Mouse (Mus musculus) forebrain, embryonic 11.5 days (tissue): ENCODE results near the gene Rgs7. TPM values are rescaled to one million over a fixed set of nuclear protein-coding genes. Genes with fewer than 3 reads are reported as not detected.

Source experiments
- ATAC-seq: fragments of 200-750 bp; cut with Nextera tagmentation; replicated peaks from 2 replicates; pipeline ENCODE4 v1.8.0; 2017; ENCODE audit warnings: moderate TSS enrichment; ENCODE audit not compliant: low FRiP score
- DNase-seq: peaks from one replicate; pipeline ENCODE4 v3.0.0-alpha.2; 2017; ENCODE audit warnings: low spot score
- H3K27ac ChIP-seq: fragments of 300-500 bp; sonication (generic); 2 replicates; pipeline ENCODE4 v1.5.1; 2014; ENCODE audit warnings: low read depth, low read length
- H3K27me3 ChIP-seq: fragments of 300-500 bp; sonication (generic); 2 replicates; pipeline ENCODE4 v1.6.1; 2014; ENCODE audit warnings: mild to moderate bottlenecking, low read length, mixed read lengths; ENCODE audit not compliant: control insufficient read depth, insufficient read depth
- H3K36me3 ChIP-seq: fragments of 300-500 bp; sonication (generic); 2 replicates; pipeline ENCODE4 v1.6.1; 2014; ENCODE audit warnings: mild to moderate bottlenecking, low read length, moderate library complexity, mixed read lengths; ENCODE audit not compliant: control insufficient read depth, insufficient read depth
- H3K4me1 ChIP-seq: fragments of 300-500 bp; sonication (generic); replicated peaks from 2 replicates; pipeline ENCODE4 v1.6.1; 2014; ENCODE audit warnings: low read length, mixed read lengths; ENCODE audit not compliant: control insufficient read depth, insufficient read depth
- H3K4me2 ChIP-seq: fragments of 300-500 bp; sonication (generic); 2 replicates; pipeline ENCODE4 v1.6.1; 2014; ENCODE audit warnings: low read depth, mild to moderate bottlenecking, low read length, moderate library complexity, mixed read lengths; ENCODE audit not compliant: severe bottlenecking
- H3K4me3 ChIP-seq: fragments of 300-500 bp; sonication (generic); 2 replicates; pipeline ENCODE4 v1.5.1; 2014; ENCODE audit warnings: low read depth, low read length
- H3K9ac ChIP-seq: fragments of 300-500 bp; sonication (generic); 2 replicates; pipeline ENCODE4 v1.6.1; 2014; ENCODE audit warnings: low read length
- H3K9me3 ChIP-seq: fragments of 300-500 bp; sonication (generic); 2 replicates; pipeline ENCODE4 v1.6.1; 2016; ENCODE audit warnings: low read length, mixed read lengths; ENCODE audit not compliant: control insufficient read depth
- WGBS: fragments of 180-500 bp; shearing (Covaris S2); extraction: QIAGEN DNeasy Blood & Tissue Kit; methylation state at CpG from one replicate; pipeline ENCODE4 v1.1.7; 2014; 5-methylcytosine and 5-hydroxymethylcytosine counted together
- polyA plus RNA-seq: library from polyadenylated mRNA; unstranded; fragments of >200 nt; fragmentation: Nextera tagmentation; extraction: Ambion mirVana; gene quantifications from 2 replicates; pipeline ENCODE4 v1.2.1, GENCODE M21; 2014

Gene Rgs7
- 4.6 and 5.7 TPM in 2 replicates for polyA plus RNA-seq

- WGBS = under 1% methylated on average over 58 of the region's 82 CpGs
- Histone ChIP-seq H3K4me2 (peak within 1 kb of the TSS; percentile 96), H3K4me3 (peak within 1 kb of the TSS; percentile 66), H3K4me1 (peaks cover 3% of the 10 kb centered on the region; the same call in 1 of the 2 replicates), H3K27ac (no peak within 1 kb of the TSS), H3K9me3 (no peaks in the 10 kb centered on the region), H3K36me3 (no peaks in the 10 kb centered on the region), H3K27me3 (peaks cover 3% of the 10 kb centered on the region; the same call in 1 of the 2 replicates), H3K9ac (peak within 1 kb of the TSS; percentile 67)
- DNase-seq (peak; percentile 83), ATAC-seq (peak; percentile 92)
Measured at GRCm38 (mm10) chr1:175491861-175492682, at the start of gene Rgs7. Gene Rgs7 (minus strand): TSS chr1:175492500.

- no peak overlapping the region for H3K4me3 ChIP-seq
- no peaks in the 10 kb centered on the region for H3K4me1 ChIP-seq
- ATAC-seq (no peak), DNase-seq (no peak)
- H3K9me3 ChIP-seq = no peaks in the 10 kb centered on the region
- no peak overlapping the region for H3K27ac ChIP-seq
- no peaks in the 10 kb centered on the region for H3K36me3 ChIP-seq
- WGBS = 94% methylated on average over 5 of the region's 5 CpGs
- H3K27me3 ChIP-seq = no peaks in the 10 kb centered on the region
- H3K4me2 ChIP-seq = no peak overlapping the region
- H3K9ac ChIP-seq = no peak overlapping the region
Measured at GRCm38 (mm10) chr1:175540700-175541099, 48.4 kb upstream of the Rgs7 start.

- Histone ChIP-seq H3K4me3 (no peak overlapping the region), H3K36me3 (no peaks in the 10 kb centered on the region), H3K4me1 (no peaks in the 10 kb centered on the region), H3K27me3 (no peaks in the 10 kb centered on the region), H3K4me2 (no peak overlapping the region), H3K27ac (no peak overlapping the region), H3K9me3 (no peaks in the 10 kb centered on the region; the same call in 1 of the 2 replicates), H3K9ac (no peak overlapping the region)
- ATAC-seq = no peak
- no peak for DNase-seq
- WGBS = 86% methylated on average over 1 of the region's 1 CpGs
Measured at GRCm38 (mm10) chr1:175537321-175537720, 45.0 kb upstream of the Rgs7 start.

GRCm38 (mm10) chr1:175529858-175530257 is 37.6 kb upstream of the Rgs7 start:
- Histone ChIP-seq H3K4me2 (no peak overlapping the region), H3K4me3 (no peak overlapping the region), H3K36me3 (no peaks in the 10 kb centered on the region), H3K4me1 (no peaks in the 10 kb centered on the region), H3K27ac (no peak overlapping the region), H3K27me3 (no peaks in the 10 kb centered on the region), H3K9ac (no peak overlapping the region), H3K9me3 (no peaks in the 10 kb centered on the region)
- ATAC-seq = no peak
- WGBS = 76% methylated on average over 1 of the region's 1 CpGs
- no peak for DNase-seq

GRCm38 (mm10) chr1:175524626-175525294 is 32.5 kb upstream of the Rgs7 start:
- Histone ChIP-seq H3K9me3 (no peaks in the 10 kb centered on the region), H3K4me3 (no peak overlapping the region), H3K27me3 (no peaks in the 10 kb centered on the region), H3K9ac (no peak overlapping the region), H3K36me3 (no peaks in the 10 kb centered on the region), H3K4me1 (no peaks in the 10 kb centered on the region), H3K4me2 (no peak overlapping the region), H3K27ac (no peak overlapping the region)
- DNase-seq (no peak), ATAC-seq (no peak)
- 84% methylated on average over 3 of the region's 3 CpGs for WGBS

GRCm38 (mm10) chr1:175523572-175523971 is 31.3 kb upstream of the Rgs7 start:
- H3K4me2 ChIP-seq = no peak overlapping the region
- H3K36me3 ChIP-seq = no peaks in the 10 kb centered on the region
- DNase-seq (no peak), ATAC-seq (no peak)
- WGBS = 93% methylated on average over 2 of the region's 2 CpGs
- H3K9ac ChIP-seq = no peak overlapping the region
- H3K9me3 ChIP-seq = no peaks in the 10 kb centered on the region
- no peaks in the 10 kb centered on the region for H3K27me3 ChIP-seq
- H3K4me1 ChIP-seq = no peaks in the 10 kb centered on the region
- no peak overlapping the region for H3K27ac ChIP-seq
- H3K4me3 ChIP-seq = no peak overlapping the region

- 71% methylated on average over 2 of the region's 2 CpGs for WGBS
- Histone ChIP-seq H3K4me3 (no peak overlapping the region), H3K4me2 (no peak overlapping the region), H3K9me3 (no peaks in the 10 kb centered on the region), H3K36me3 (no peaks in the 10 kb centered on the region), H3K9ac (no peak overlapping the region), H3K27ac (no peak overlapping the region), H3K4me1 (no peaks in the 10 kb centered on the region), H3K27me3 (no peaks in the 10 kb centered on the region)
- ATAC-seq = no peak
- no peak for DNase-seq
Measured at GRCm38 (mm10) chr1:175514543-175514942, 22.2 kb upstream of the Rgs7 start.

- Histone ChIP-seq H3K27ac (no peak overlapping the region), H3K4me1 (no peaks in the 10 kb centered on the region), H3K9me3 (no peaks in the 10 kb centered on the region), H3K36me3 (no peaks in the 10 kb centered on the region), H3K27me3 (no peaks in the 10 kb centered on the region), H3K4me3 (no peak overlapping the region), H3K9ac (no peak overlapping the region), H3K4me2 (no peak overlapping the region)
- WGBS = 87% methylated on average over 3 of the region's 3 CpGs
- ATAC-seq (no peak), DNase-seq (no peak)
Measured at GRCm38 (mm10) chr1:175512173-175512572, 19.9 kb upstream of the Rgs7 start.
